Comparison of ENCODE assay signal across 10 mouse cellular contexts in the genomic region with DNA sequence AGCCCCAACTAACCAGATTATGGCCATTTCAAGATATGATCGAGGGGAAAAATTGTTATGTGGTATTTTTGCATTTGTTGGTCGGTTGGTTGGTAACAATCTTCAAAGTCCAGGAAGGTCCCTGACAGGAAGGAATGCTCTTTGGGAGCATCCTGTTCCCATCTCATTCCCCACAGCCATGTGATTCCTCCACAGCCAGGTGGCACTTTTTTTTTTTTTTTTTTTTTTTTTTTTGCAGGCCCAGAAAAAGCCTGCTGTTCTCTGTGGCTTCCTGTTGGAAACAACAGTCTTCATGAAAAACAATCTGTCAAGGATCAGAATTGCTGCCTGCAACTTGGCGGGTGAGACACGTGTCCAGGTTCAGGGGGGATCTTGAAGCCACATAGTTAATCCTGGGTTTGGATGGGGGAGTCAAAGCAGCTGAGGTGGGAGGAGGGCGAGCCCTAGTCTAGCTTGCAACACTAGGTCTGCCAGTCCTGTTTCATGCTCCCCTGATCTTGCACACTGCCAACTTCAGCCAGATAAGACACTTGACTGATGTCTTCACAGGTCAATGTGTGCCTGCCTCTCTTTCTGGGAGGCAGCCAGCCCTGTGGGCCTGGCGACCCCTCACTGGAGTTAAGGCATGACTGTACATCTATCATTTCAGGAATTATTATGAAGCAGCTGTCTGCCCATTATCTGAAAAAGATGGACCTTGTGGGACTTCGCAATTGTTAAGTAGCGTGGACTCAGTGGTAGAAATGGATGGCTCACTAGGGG. TPM values are rescaled to one million over a fixed set of nuclear protein-coding genes. Genes with fewer than 3 reads are reported as not detected.
A peak's percentile ranks its signal among the peaks of the same experiment; 100 is the strongest.
DNase-seq lines count a peak whose midpoint lies in the region; ATAC-seq lines count a peak whose summit lies in the region.
"Had no signal": no experiment of that assay in that cellular context is flagged by ENCODE, and none has a peak within 500 bp of the region (broad histone marks: within the 10 kb centered on the region; RNA-seq: fewer than 3 reads in every experiment).

No protein-coding gene starts in this region.

- H3K27ac ChIP-seq in liver, embryonic 13.5 days, result no peak overlapping the region
- H3K27ac ChIP-seq: embryonic facial prominence, embryonic 12.5 days had no signal

- H3K4me1 ChIP-seq in liver, embryonic 13.5 days (replicated peaks), result peaks cover 39% of the 10 kb centered on the region
- H3K4me1 ChIP-seq: embryonic facial prominence, embryonic 12.5 days had no signal

- no peak overlapping the region for H3K4me2 ChIP-seq in liver, embryonic 13.5 days
- H3K4me2 ChIP-seq: embryonic facial prominence, embryonic 12.5 days had no signal

- DNase-seq in adrenal gland, adult 2 months, result peak; percentile 59
- no peak for DNase-seq in adrenal gland, postnatal 25 days
- DNase-seq in left cerebral cortex, postnatal 4 days, result peak; percentile 73
- no peak for DNase-seq in left cerebral cortex, postnatal 25 days (ENCODE audit: low spot score in 2 of 2)
- DNase-seq in liver, embryonic 13.5 days, result no peak
- no peak for DNase-seq in gastrocnemius, postnatal 25 days
- DNase-seq in T-cell, adult 2 months (ENCODE audit: low spot score), result no peak

- intact Hi-C loops in left cerebral cortex, postnatal 4 days (cut with DNase I), result no loop called here
- intact Hi-C loops in left cerebral cortex, postnatal 25 days (cut with DNase I), result no loop called here

- H3K9ac ChIP-seq in liver, embryonic 13.5 days, result no peak overlapping the region
- H3K9ac ChIP-seq: embryonic facial prominence, embryonic 12.5 days had no signal

- H3K27me3 ChIP-seq in liver, embryonic 13.5 days, result no peaks in the 10 kb centered on the region
- H3K27me3 ChIP-seq: embryonic facial prominence, embryonic 12.5 days had no signal

- 52% methylated on average over 8 of the region's 8 CpGs for WGBS in liver, embryonic 13.5 days (ENCODE audit: insufficient replicate concordance)

- no peak overlapping the region for H3K4me3 ChIP-seq in liver, embryonic 13.5 days (replicated peaks)
- H3K4me3 ChIP-seq: embryonic facial prominence, embryonic 12.5 days had no signal

- peaks cover 36% of the 10 kb centered on the region for H3K9me3 ChIP-seq in liver, embryonic 13.5 days (replicated peaks)

- peak; percentile 6; the same call in 1 of the 2 replicates for ATAC-seq in granulocyte monocyte progenitor cell, adult 5-6 weeks (replicated peaks; ENCODE audit: poor library complexity, severe bottlenecking)
- ATAC-seq in liver, embryonic 13.5 days (ENCODE audit: low read depth), result peak; percentile 4; the same call in 1 of the 2 replicates

- H3K36me3 ChIP-seq in liver, embryonic 13.5 days, result peaks cover 46% of the 10 kb centered on the region

RNA-seq across cellular contexts. Expression of a gene that starts 18.4 kb away (rescaled TPM):
- total RNA-seq in adrenal gland, adult 2 months (2021), result 10 to 100 TPM; 24.7 to 25.5 TPM
- 13.6 and 17.5 TPM in 2 replicates for polyA plus RNA-seq in adrenal gland, adult 2 months (2012; rRNA removed)
- 58.4 and 64.0 TPM in 2 replicates for total RNA-seq in adrenal gland, postnatal 25 days (2021)
- 10 to 100 TPM; 75.3 to 78.8 TPM for total RNA-seq in left cerebral cortex, postnatal 4 days (2021)
- total RNA-seq in left cerebral cortex, postnatal 25 days (2021), result 10 to 100 TPM; 32.8 to 37.1 TPM
- 116 and 136 TPM in 2 replicates for total RNA-seq in granulocyte monocyte progenitor cell, adult 5-6 weeks (2014; fragmentation: Nextera tagmentation)
- 142 and 147 TPM in 2 replicates for total RNA-seq in granulocyte monocyte progenitor cell, adult 5-6 weeks (2017)
- 61.0 and 69.7 TPM in 2 replicates for polyA plus RNA-seq in liver, embryonic 13.5 days (2015; fragmentation: Nextera tagmentation; extraction: Ambion mirVana)
- total RNA-seq in gastrocnemius, postnatal 25 days (2021), result 1 to 10 TPM; 7.8 to 8.7 TPM

RNA-seq across cellular contexts. Expression of a gene that starts 18.4 kb away (rescaled TPM):
- total RNA-seq in adrenal gland, adult 2 months (2021), result not detected
- polyA plus RNA-seq in adrenal gland, adult 2 months (2012; rRNA removed), result not detected in 2 replicates
- not detected in 2 replicates for total RNA-seq in adrenal gland, postnatal 25 days (2021)
- total RNA-seq in left cerebral cortex, postnatal 4 days (2021), result 1 to 10 TPM in 1 of 2 experiments, under 1 TPM in 1; 0.82 to 1.2 TPM
- total RNA-seq in left cerebral cortex, postnatal 25 days (2021), result under 1 TPM; 0.11 to 0.21 TPM
- total RNA-seq in granulocyte monocyte progenitor cell, adult 5-6 weeks (2014; fragmentation: Nextera tagmentation), result not detected in 2 replicates
- total RNA-seq in granulocyte monocyte progenitor cell, adult 5-6 weeks (2017), result not detected in 2 replicates
- polyA plus RNA-seq in liver, embryonic 13.5 days (2015; fragmentation: Nextera tagmentation; extraction: Ambion mirVana), result not detected in 2 replicates
- total RNA-seq in gastrocnemius, postnatal 25 days (2021), result not detected
- polyA plus RNA-seq: embryonic facial prominence, embryonic 12.5 days had no signal

RNA-seq across cellular contexts. Expression of a gene that starts 32.3 kb away (rescaled TPM):
- under 1 TPM in 1 of 2 experiments, not detected in 1; 0.10 TPM for total RNA-seq in adrenal gland, adult 2 months (2021)
- polyA plus RNA-seq in adrenal gland, adult 2 months (2012; rRNA removed), result 0.03 and 0.17 TPM in 2 replicates
- 0.33 TPM in 1 of 2 replicates, not detected in the other for total RNA-seq in adrenal gland, postnatal 25 days (2021)
- total RNA-seq in left cerebral cortex, postnatal 4 days (2021), result under 1 TPM; 0.04 to 0.20 TPM
- under 1 TPM in 1 of 2 experiments, not detected in 1; 0.07 TPM for total RNA-seq in left cerebral cortex, postnatal 25 days (2021)
- 0.34 TPM in 1 of 2 replicates, not detected in the other for total RNA-seq in granulocyte monocyte progenitor cell, adult 5-6 weeks (2014; fragmentation: Nextera tagmentation)
- 0.10 and 0.13 TPM in 2 replicates for total RNA-seq in granulocyte monocyte progenitor cell, adult 5-6 weeks (2017)
- polyA plus RNA-seq in liver, embryonic 13.5 days (2015; fragmentation: Nextera tagmentation; extraction: Ambion mirVana), result 0.41 TPM in 2 replicates
- total RNA-seq in gastrocnemius, postnatal 25 days (2021), result not detected

RNA-seq across cellular contexts. Expression of a gene that starts 47.3 kb away (rescaled TPM):
- 10 to 100 TPM in 1 of 2 experiments, not detected in 1; 53.5 TPM for total RNA-seq in adrenal gland, adult 2 months (2021)
- 4.0 and 9.7 TPM in 2 replicates for polyA plus RNA-seq in adrenal gland, adult 2 months (2012; rRNA removed)
- 27.4 and 28.3 TPM in 2 replicates for total RNA-seq in adrenal gland, postnatal 25 days (2021)
- under 1 TPM in 1 of 2 experiments, not detected in 1; 0.34 TPM for total RNA-seq in left cerebral cortex, postnatal 4 days (2021)
- total RNA-seq in left cerebral cortex, postnatal 25 days (2021), result not detected
- total RNA-seq in granulocyte monocyte progenitor cell, adult 5-6 weeks (2014; fragmentation: Nextera tagmentation), result 0.83 and 1.2 TPM in 2 replicates
- 0.72 TPM in 1 of 2 replicates, not detected in the other for total RNA-seq in granulocyte monocyte progenitor cell, adult 5-6 weeks (2017)
- 0.08 TPM in 1 of 2 replicates, not detected in the other for polyA plus RNA-seq in liver, embryonic 13.5 days (2015; fragmentation: Nextera tagmentation; extraction: Ambion mirVana)
- under 1 TPM in 1 of 2 experiments, not detected in 1; 0.13 TPM for total RNA-seq in gastrocnemius, postnatal 25 days (2021)
- polyA plus RNA-seq: C2C12; embryonic facial prominence, embryonic 12.5 days had no signal

RNA-seq across cellular contexts. Expression of a gene that starts 53.5 kb away (rescaled TPM):
- 1 to 10 TPM; 1.8 to 3.7 TPM for total RNA-seq in adrenal gland, adult 2 months (2021)
- 3.1 and 3.9 TPM in 2 replicates for polyA plus RNA-seq in adrenal gland, adult 2 months (2012; rRNA removed)
- total RNA-seq in adrenal gland, postnatal 25 days (2021), result 3.4 and 5.9 TPM in 2 replicates
- total RNA-seq in left cerebral cortex, postnatal 4 days (2021), result 1 to 10 TPM; 4.9 to 5.9 TPM
- 1 to 10 TPM; 2.6 to 3.2 TPM for total RNA-seq in left cerebral cortex, postnatal 25 days (2021)
- total RNA-seq in granulocyte monocyte progenitor cell, adult 5-6 weeks (2014; fragmentation: Nextera tagmentation), result not detected in 2 replicates
- total RNA-seq in granulocyte monocyte progenitor cell, adult 5-6 weeks (2017), result 1.1 TPM in 1 of 2 replicates, not detected in the other
- 11.3 and 11.4 TPM in 2 replicates for polyA plus RNA-seq in liver, embryonic 13.5 days (2015; fragmentation: Nextera tagmentation; extraction: Ambion mirVana)
- under 1 TPM in 1 of 2 experiments, not detected in 1; 0.27 TPM for total RNA-seq in gastrocnemius, postnatal 25 days (2021)
- polyA plus RNA-seq: C2C12 had no signal

Comparison
In these comparisons a context has a peak if more than half of its experiments do, and no peak if none do; other contexts are left out.
1. DNase-seq: peak in adrenal gland, adult 2 months (single experiment) and left cerebral cortex, postnatal 4 days (single experiment); none in adrenal gland, postnatal 25 days (single experiment), left cerebral cortex, postnatal 25 days (0 of 2), liver, embryonic 13.5 days (single experiment), gastrocnemius, postnatal 25 days (single experiment) and T-cell, adult 2 months (single experiment).